Mouse (Mus musculus) forebrain, embryonic 16.5 days (tissue): ENCODE measurements around the gene Tmem258. TPM values are rescaled to one million over a fixed set of nuclear protein-coding genes. Genes with fewer than 3 reads are reported as not detected.

Source experiments
- ATAC-seq: fragments of 200-750 bp; cut with Nextera tagmentation; 2 replicates; pipeline ENCODE4 v1.8.0; 2017; ENCODE audit warnings: mild to moderate bottlenecking, moderate library complexity
- H3K27ac ChIP-seq: fragments of 300-500 bp; sonication (generic); 2 replicates; pipeline ENCODE4 v1.5.1; 2014; ENCODE audit warnings: low read length, control low read depth
- H3K27me3 ChIP-seq: fragments of 300-500 bp; sonication (generic); replicated peaks from 2 replicates; pipeline ENCODE4 v1.6.1; 2014; ENCODE audit warnings: low read length; ENCODE audit not compliant: control insufficient read depth, insufficient read depth
- H3K36me3 ChIP-seq: fragments of 300-500 bp; sonication (generic); 2 replicates; pipeline ENCODE4 v1.6.1; 2014; ENCODE audit not compliant: control insufficient read depth, insufficient read depth
- H3K4me1 ChIP-seq: fragments of 300-500 bp; sonication (generic); replicated peaks from 2 replicates; pipeline ENCODE4 v1.6.1; 2014; ENCODE audit warnings: low read length; ENCODE audit not compliant: control insufficient read depth, insufficient read depth
- H3K4me2 ChIP-seq: fragments of 300-500 bp; sonication (generic); 2 replicates; pipeline ENCODE4 v1.6.1; 2014; ENCODE audit warnings: mild to moderate bottlenecking, low read length, control low read depth
- H3K4me3 ChIP-seq: fragments of 300-500 bp; sonication (generic); replicated peaks from 2 replicates; pipeline ENCODE4 v1.5.1; 2014; ENCODE audit warnings: mild to moderate bottlenecking, low read length, control low read depth
- H3K9ac ChIP-seq: fragments of 300-500 bp; sonication (generic); replicated peaks from 2 replicates; pipeline ENCODE4 v1.6.1; 2014; ENCODE audit warnings: low read depth, low read length, control low read depth
- H3K9me3 ChIP-seq: fragments of 300-500 bp; sonication (generic); 2 replicates; pipeline ENCODE4 v1.6.1; 2016; ENCODE audit warnings: low read length; ENCODE audit not compliant: control insufficient read depth
- whole genome bisulfite sequencing: fragments of 180-500 bp; shearing (Covaris S2); extraction: QIAGEN DNeasy Blood & Tissue Kit; methylation state at CpG from one replicate; pipeline ENCODE4 v1.1.7; 2014; 5-methylcytosine and 5-hydroxymethylcytosine counted together
- microRNA-seq: library from miRNA; unstranded; fragments of <30 nt; microRNA quantifications from one replicate; pipeline ENCODE4, GENCODE M21; 2017
- polyA plus RNA-seq: library from polyadenylated mRNA; unstranded; fragments of >200 nt; fragmentation: Nextera tagmentation; extraction: Ambion mirVana; gene quantifications from 2 replicates; pipeline ENCODE4 v1.2.1, GENCODE M21; 2015

Tmem258 gene
- polyA plus RNA-seq, 1 experiment from 2014 or later, result 324 TPM

DNA sequence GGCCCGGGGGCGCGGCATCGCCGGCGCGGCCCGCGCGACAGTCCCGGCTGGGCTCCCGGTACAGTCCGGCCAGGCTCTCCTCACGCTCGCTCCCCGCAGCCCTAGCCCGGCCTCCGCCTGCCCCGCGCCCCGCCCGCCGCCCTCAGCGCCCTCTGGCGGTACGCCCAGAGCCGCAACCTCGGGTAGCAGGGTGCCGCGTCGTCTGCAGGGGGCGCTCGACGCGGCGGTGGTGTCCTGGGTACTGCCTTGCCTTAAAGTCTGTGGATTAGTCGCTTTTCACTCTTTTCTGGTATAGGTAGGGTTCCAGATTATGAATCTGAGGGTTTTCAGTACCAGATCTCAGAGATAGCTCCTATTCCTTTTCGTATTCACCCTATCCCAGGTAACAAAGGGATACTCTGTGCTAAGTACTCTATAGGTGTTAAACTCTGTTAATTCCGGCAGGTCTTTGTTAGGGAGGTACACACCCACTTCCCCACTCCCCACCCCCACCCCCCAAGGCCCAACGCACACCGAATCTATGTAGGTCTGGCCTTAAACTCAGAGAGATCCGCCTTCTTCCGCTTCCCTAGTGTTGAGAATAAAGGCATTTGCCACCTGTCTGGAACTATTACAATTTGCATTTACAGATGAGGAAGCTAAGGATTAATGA is 37.0 kb downstream of the Tmem258 start, which contains the start of gene Myrf:
Myrf (minus strand) TSS at position 95 of the 652 bp plus-strand sequence.
- no peak within 1 kb of the TSS for H3K27ac ChIP-seq
- H3K4me1 ChIP-seq, result peaks cover 5% of the 10 kb centered on the region
- peak; percentile 80 for ATAC-seq
- H3K36me3 ChIP-seq, result no peaks in the 10 kb centered on the region
- 7% methylated on average over 43 of the region's 43 CpGs for WGBS
- H3K27me3 ChIP-seq, result peaks cover 6% of the 10 kb centered on the region
- H3K4me2 ChIP-seq, result peak within 1 kb of the TSS; percentile 70
- H3K9me3 ChIP-seq, result no peaks in the 10 kb centered on the region
- H3K9ac ChIP-seq, result peak within 1 kb of the TSS; percentile 59
- peak within 1 kb of the TSS; percentile 45 for H3K4me3 ChIP-seq

DNA sequence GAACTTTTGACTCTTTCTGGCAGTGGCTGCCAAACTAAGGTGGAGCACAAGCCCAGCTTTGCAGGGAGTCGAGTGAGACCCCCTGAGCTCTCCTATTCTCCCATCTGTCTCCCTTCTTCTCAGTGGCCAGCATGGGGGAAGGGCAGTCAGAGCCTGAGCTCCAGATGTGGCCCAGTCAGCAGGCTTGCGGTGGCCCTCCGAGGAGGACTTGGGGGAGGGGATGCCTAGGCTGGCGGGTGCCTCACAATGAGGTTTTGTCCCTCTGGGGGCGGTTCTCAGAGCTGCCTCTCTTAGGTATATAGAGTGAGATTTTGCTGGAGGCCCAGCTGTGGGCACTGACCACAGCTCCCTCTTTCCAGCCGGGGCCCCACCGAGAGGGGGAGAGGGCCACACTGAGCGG is 39.1 kb downstream of the Tmem258 start:
- no peak for ATAC-seq
- Histone ChIP-seq H3K9me3 (no peaks in the 10 kb centered on the region), H3K4me3 (no peak overlapping the region), H3K27me3 (peaks cover 6% of the 10 kb centered on the region), H3K27ac (no peak overlapping the region), H3K9ac (no peak overlapping the region), H3K4me1 (peaks cover 5% of the 10 kb centered on the region), H3K4me2 (no peak overlapping the region), H3K36me3 (no peaks in the 10 kb centered on the region)
- WGBS, result under 1% methylated on average over 8 of the region's 8 CpGs

DNA sequence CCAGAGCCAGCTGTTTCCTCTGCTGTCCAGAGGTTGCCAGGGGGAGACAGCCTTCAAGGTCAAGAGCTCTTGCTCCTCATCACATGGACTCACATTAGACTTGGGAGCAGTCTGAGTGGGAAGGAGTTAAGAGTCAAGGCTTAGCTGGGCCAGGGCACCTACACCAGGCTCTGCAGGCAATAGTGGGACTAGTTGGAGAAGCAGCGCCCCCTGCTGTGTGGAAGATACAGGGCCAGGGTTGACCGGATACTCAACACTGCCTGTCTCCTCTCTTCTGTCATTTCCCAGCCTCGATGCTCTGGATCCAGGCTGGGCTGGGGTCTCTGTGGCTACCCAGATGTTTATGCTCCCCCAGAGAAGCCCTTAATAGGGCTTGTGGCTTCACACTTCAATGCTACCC is 40.4 kb downstream of the Tmem258 start:
- Histone ChIP-seq H3K9me3 (no peaks in the 10 kb centered on the region), H3K27ac (no peak overlapping the region), H3K36me3 (no peaks in the 10 kb centered on the region), H3K4me2 (no peak overlapping the region), H3K27me3 (peaks cover 6% of the 10 kb centered on the region), H3K9ac (no peak overlapping the region), H3K4me1 (peaks cover 5% of the 10 kb centered on the region), H3K4me3 (no peak overlapping the region)
- whole genome bisulfite sequencing, result 30% methylated on average over 3 of the region's 3 CpGs
- ATAC-seq, result no peak

DNA sequence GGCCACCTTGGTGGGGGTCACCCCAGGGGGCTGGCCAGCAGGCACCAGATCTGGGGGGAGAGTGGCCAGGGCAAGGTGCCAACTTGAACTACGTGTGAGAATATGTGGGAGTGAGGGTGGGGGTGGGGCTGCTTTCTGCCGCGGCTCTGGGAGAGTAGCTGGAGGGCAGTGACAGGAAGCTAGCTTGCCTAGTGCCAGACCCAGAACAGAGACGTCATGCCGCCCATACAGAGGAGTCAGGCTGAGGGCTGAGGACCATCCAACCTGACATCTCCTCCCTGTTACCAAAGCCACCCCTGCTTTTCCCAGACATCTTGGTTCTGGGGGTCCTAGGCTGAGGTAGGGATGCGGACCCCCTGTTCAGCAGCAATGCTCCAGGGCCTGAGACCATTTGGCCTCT is 43.4 kb downstream of the Tmem258 start:
- WGBS, result 38% methylated on average over 6 of the region's 6 CpGs
- Histone ChIP-seq H3K4me1 (no peaks in the 10 kb centered on the region), H3K9ac (no peak overlapping the region), H3K4me3 (no peak overlapping the region), H3K4me2 (no peak overlapping the region), H3K27me3 (no peaks in the 10 kb centered on the region), H3K9me3 (no peaks in the 10 kb centered on the region), H3K27ac (no peak overlapping the region), H3K36me3 (no peaks in the 10 kb centered on the region)
- ATAC-seq, result no peak

DNA sequence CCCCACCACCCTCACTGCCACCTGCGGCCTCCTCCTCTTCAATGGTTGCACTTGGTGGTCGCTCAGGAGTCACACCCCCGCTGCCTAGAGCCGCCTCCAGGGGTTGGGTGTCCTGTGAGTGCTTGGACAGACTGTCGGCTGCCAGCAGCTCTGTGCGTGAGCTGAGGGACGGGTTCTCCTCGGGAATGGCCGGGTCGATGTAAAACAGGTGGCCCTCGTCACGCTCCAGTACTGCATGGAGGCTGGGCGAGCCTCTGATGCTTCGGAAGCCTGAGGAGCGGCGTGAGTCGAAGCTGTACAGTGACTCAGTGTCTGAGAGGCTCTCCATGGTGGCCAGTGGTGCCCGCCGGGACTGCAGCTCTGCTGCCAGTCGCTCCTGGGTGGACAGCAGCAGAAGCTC is 44.3 kb downstream of the Tmem258 start:
- H3K9ac ChIP-seq, result no peak overlapping the region
- no peaks in the 10 kb centered on the region for H3K36me3 ChIP-seq
- WGBS, result 68% methylated on average over 20 of the region's 20 CpGs
- ATAC-seq, result no peak
- H3K27me3 ChIP-seq, result no peaks in the 10 kb centered on the region
- no peak overlapping the region for H3K4me3 ChIP-seq
- no peak overlapping the region for H3K4me2 ChIP-seq
- no peak overlapping the region for H3K27ac ChIP-seq
- no peaks in the 10 kb centered on the region for H3K9me3 ChIP-seq
- no peaks in the 10 kb centered on the region for H3K4me1 ChIP-seq

Small RNA genes lying within 50 kb of the gene (microRNA-seq; reads per million reads assigned to microRNA genes)
- 0.83 reads per million for gene Mir6993

Other genes with a start within 250 kb of the Tmem258 start
- 1,497 and 1,681 TPM in 2 replicates for gene Fth1, start 223.4 kb upstream of the Tmem258 start, polyA plus RNA-seq
- 1.2 and 1.5 TPM in 2 replicates for gene Best1, start 202.4 kb upstream of the Tmem258 start, polyA plus RNA-seq
- 18.0 and 18.4 TPM in 2 replicates for gene Rab3il1, start 202.3 kb upstream of the Tmem258 start, polyA plus RNA-seq
- 14.1 and 20.9 TPM in 2 replicates for gene Fads3, start 162.4 kb upstream of the Tmem258 start, polyA plus RNA-seq
- 171 and 173 TPM in 2 replicates for gene Fads2, start 102.3 kb upstream of the Tmem258 start, polyA plus RNA-seq
- gene Fads1, start 21.1 kb upstream of the Tmem258 start, polyA plus RNA-seq, result 171 and 179 TPM in 2 replicates
- gene Fen1, start 155 bp downstream of the Tmem258 start, polyA plus RNA-seq, result 47.4 and 48.9 TPM in 2 replicates
- gene Myrf, start 36.7 kb downstream of the Tmem258 start, polyA plus RNA-seq, result 0.29 and 0.30 TPM in 2 replicates
- 8.1 and 8.4 TPM in 2 replicates for gene Dagla, start 100.9 kb downstream of the Tmem258 start, polyA plus RNA-seq
- gene Syt7, start 185.1 kb downstream of the Tmem258 start, polyA plus RNA-seq, result 6.9 and 9.7 TPM in 2 replicates